Mouse (Mus musculus) heart, adult 18-20 months (tissue): Measurements from ENCODE around the gene Arhgap27. TPM values are rescaled to one million over a fixed set of nuclear protein-coding genes. Genes with fewer than 3 reads are reported as not detected.

Experiments used
- DNase-seq, 2 experiments: peaks; one replicate each; pipeline ENCODE4 v3.0.0; 2021 to 2022; ENCODE audit warnings: mixed read lengths in 1 of 2
- total RNA-seq, 2 experiments: library from RNA; stranded (reverse); gene quantifications; 2 replicates each; pipeline ENCODE4 v1.2.3; 2021

The Arhgap27 gene
- total RNA-seq, 2 experiments from 2014 or later = 15.3 to 20.3 TPM

DNA sequence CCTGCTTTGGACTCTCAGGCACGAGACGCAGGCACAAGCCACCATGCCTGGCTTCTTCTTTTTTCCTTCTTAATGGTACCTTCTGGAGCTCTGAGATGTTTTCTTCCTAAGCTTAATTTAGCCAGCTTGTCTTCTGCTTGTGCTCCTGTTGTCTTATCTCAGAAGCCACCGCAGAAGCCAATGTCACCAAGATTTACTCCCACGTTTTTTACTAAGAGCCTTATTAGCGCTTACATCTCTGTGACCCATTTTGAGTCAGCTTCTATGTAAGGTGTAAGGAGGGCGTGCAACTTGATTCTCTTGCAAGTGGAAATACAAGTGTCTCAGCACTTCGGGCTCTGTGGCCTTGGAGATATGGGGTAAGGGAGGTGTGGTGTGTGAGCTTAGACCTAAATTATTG lies 18.0 kb upstream of the Arhgap27 start:
- DNase-seq = no peak

DNA sequence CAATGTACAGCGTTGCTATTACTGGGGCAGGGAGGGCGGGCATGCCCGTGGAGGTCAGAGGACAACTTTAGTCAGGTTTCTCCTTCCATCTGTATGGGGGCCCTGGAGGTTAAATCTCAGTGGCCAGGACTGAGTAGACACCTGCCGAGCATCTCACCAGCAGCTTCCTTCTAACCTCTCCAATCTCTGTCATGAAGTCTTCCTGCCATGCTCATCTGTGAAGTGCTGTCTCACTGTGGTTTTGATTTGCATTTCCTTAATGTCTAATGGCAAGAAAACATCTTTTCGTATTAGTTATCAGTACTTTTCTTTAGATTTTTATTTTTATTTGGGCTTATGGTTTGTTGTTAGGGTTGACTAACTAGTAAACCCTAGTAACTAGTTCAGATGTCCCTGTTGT lies 17.0 kb upstream of the Arhgap27 start:
- DNase-seq = no peak

DNA sequence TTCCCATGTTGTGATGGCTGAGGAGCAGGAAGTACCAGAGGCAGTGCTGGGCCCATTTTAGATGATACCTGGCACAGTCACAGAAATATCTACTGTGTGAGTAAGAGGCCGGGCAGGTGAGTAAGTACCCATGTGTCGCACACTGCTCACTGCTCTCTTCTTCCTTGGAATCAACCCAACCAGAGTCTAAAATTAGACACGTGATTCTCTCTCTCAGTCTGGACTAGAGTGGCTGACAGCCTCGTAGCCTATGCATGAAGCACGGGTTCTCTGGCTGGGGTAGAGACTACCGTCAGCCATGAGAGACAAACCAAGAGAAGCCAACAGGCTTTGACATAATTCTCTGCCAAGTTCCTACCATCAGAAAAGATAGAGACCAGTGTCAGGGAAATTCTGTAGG lies 14.8 kb upstream of the Arhgap27 start:
- DNase-seq = no peak

DNA sequence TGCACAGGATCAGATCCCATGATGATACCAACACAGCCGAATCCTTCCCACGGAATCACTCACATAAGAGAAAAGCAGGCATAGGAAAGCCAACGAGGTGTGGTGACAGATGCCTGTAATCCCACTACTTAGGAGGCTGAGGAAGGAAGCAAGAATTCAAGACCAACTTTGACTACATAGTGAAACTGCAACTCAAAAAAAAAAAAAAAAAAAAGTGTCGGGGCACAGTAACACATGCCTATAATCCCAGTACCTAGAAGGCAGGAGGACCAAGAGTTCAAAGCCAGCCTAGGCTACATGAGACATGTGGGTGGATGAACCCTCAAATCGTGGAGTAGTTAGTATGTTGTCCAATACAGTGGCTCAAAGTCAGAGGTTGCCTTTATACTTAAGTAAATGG lies 12.3 kb upstream of the Arhgap27 start:
- no peak for DNase-seq

DNA sequence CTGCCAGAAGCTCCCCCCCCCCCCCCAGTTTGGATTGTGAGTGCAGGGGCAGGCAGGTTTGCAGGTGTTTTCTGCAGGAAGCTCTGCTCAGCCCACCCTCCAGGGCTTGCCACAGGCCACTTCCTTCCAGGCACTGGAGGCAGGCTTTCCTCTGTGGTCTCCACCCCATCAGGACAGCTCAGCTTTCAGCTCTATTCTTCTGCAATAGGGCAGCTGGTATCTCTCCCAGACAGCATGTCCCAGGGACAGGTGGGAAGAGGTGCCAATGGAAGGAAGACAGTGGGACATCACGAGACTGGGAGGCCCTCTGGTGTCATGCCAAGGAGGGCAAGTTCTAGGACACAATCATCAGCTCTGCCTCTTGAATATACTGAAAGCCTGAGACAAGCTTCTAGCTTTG lies 11.8 kb upstream of the Arhgap27 start:
- DNase-seq = peak; percentile 44 to 57

DNA sequence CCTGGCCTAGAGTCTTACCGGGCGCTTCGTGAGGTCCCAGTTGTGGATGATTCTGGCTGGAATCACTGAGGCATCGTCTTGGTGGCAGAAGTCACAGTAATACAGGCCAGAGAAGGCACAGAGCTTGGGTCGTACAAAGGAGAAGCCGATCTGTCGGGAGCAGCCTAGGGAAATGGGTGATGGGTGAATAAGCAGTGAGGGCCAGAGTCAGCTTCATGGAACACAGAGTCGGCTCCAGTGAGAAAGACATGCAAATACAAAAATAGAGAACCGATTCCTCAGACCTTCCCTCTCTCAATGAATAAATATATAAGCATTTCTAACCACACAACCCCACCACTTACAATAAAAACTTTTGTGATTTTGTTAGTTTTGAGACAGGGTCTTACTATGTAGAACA lies 10.4 kb upstream of the Arhgap27 start:
- no peak for DNase-seq

DNA sequence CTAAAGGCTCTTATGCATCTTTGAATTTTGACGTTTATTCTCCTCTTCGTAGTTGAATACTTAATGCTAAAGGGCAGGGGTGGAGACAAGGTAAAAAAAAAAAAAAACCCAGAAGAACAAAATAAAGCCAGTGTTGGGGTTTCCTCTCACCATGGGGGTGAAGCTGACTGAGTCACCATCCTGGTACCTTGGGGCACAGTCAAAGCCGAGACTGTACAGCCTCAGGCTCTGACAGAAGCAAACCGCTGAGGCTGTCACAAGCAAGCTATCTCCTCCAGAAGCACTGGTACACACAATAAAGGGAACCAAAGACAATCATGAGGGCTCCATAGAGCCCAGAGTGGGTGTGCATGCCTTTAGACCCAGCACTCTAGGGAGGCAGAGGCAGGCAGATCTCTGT lies 9.1 kb upstream of the Arhgap27 start:
- DNase-seq = no peak

DNA sequence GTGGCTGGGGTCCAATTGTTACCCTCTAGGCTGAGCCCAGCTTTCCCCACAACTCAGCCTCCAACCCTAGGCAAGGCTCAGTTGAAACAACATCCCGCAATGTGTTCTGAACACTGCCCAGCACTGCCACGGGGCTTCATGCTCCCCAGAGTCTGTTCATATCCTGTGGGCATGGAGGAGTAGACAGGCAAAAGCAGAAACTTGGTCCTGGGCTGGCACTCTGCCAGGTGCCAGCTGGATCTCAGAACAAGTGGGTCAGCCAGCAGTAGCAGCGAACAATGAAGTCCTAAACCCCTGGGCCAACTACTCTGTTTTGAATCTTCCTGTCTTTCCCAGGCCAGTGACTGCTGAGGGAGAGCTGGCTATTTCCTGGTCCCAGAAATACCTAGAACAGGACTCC lies 8.6 kb upstream of the Arhgap27 start:
- peak; percentile 45 to 63 for DNase-seq

DNA sequence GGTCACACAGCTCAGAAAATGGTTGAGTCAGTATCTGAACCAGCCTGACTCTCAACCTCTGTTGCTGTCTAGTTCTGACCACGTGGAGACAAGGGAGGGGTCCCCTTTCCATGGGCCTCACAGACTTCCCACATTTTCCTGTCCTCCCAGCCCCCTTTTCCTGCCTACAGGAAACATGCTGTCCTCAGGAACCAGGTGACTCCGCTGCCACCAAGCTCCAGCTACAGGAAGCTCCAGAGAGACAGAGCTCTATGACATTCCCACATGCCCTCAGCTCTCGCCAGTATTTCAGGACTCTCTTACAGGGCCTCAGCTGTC lies 7.7 kb upstream of the Arhgap27 start:
- DNase-seq = peak; percentile 58 to 86

DNA sequence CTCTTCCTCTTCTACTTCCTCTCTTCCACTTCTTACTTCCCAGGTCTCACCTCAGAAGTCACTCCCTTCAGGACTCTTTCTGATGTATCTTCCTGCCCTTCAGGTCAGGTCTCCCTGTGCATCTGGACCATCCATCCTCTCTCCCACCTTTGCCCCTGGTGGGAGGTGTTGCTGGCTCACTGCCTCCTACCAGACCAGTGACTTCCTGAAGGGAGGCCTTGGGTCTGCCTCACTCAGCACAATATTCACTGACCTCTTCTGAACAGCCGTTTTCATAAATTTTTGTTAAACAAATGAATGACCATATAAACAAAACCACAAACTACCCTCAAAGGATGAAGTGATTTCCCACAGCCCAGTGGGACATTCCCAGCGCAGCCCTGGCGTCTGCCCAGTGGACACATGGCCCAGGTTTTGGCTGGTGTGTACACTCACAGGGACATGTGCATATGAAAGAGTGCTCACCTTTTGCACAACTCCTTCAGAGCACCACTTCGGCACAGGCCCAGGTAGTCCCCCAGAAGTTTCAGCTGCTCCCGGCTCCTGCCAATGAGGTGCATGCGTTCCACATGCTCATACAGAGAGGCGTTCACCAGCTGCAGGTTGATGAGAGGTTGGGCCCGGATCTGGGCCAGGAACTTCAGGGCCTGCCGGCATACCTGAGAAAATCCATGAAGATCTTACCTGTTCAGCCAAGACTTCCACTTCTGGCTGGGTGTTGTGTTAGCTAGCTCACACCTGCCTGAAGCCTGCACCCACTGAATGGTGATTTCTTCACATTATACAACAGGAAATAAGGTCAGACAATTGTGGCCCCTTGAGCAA lies 7.1 kb upstream of the Arhgap27 start:
- no peak for DNase-seq

DNA sequence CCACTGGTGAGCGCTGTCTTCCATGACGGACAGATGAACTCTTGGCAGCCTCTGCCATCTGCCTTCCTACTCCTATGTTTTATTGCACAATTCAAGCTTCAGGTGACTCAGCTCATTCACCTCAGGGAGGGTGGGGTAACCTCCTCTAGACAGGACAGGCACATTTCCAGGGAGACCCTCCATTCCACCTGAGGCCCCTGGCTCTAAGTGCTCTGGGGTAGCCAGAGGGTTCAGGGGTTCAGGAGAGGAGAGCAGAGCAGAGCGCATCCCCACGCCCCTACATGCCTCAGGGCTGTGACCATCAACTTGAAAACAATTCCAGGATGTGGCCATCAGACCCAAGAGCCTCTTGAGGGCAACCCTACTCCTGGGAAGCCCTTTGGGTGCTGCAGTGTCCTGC lies 2.0 kb upstream of the Arhgap27 start:
- DNase-seq = no peak

DNA sequence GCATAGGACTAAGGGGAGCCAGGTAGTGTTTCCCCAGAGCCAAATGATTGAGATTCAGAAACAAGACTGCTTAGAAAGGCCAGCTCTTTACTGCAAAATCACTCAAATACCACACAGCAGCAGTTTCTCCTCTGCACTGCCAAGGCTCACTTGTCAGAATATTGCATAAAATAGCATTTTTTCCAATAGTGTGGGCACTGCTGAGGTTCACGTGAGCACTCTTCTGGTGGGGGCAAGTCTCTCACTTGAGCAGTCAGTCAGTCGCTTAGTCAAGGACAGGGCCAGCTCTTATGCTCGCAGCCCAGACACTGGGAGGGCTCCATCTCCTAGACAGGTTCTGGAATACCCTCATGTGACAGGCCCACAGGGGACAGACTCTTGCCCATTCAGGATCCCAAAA lies 1.5 kb upstream of the Arhgap27 start:
- no peak for DNase-seq

DNA sequence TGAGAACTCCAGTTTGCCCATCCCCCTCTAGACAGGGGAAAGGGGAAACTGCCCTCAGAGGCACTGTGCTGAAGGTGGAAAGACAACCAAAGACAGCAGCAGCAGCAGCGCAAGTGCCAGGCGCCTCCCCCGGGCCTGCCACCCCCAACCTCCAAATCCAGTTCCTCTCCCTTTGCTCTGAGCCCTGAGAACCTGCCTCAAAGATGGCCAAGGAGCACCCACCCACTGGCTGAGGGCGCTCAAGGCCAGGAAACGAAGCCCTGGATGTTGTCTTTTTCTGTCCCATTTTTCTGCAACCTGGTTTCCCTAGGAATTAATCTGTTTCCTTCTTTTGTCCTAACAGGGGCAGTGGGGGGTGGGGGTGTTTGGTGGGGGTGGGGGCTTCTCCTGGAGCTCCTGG lies 843 bp upstream of the Arhgap27 start:
- no peak for DNase-seq

DNA sequence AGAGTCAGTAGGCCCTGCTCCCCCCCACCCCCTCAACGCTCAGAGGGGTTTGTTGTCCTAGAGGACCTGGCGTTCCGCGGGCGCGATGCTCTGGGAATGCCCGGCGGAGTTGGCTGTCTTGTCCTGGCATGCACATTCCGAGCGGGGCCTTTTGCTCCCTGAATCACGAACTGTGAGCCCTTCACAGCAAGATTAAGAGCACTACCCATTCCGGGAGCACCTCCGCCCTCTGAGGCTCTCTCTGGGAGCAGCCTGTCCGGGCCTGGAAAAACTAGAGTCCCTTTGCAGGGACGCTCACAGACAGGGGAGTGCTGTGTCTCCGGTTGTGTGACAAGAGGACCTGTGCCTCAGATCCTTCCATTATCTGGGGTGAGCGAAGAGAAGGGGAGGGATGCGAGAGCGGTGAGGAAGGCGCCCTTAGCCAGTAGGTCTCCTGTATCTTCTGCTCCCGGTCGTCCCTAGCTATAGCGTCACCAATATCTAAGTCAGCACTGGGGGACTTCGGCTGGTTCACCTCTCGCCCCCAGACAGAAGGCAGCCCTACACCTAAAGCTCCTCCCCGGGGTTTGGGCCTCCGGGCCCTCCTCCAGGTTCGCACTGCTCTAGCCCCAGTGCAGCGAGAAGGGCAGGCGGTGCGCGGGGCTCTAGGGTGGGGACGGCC lies 841 bp downstream of the Arhgap27 start:
- peak in 1 of 2 experiments; percentile 57 for DNase-seq

DNA sequence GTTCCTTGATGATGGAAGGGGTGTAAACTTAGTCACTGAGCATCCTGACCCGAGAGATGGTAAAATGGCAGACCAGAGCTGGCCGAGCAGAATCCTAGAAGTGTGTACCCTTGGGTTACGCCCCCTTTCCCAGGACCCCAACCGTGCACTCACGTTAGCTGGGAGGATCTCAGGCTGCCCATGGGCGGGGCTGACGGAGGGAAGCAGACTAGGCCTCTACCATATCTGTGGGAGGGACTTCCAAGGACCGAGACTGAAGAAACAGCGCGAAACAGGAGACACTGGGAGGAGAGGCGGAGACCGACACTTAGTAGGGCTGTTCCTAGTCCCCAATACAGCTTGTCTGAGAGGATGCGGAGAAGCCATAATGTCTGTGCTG lies 1.4 kb downstream of the Arhgap27 start:
- peak; percentile 55 to 57 for DNase-seq

DNA sequence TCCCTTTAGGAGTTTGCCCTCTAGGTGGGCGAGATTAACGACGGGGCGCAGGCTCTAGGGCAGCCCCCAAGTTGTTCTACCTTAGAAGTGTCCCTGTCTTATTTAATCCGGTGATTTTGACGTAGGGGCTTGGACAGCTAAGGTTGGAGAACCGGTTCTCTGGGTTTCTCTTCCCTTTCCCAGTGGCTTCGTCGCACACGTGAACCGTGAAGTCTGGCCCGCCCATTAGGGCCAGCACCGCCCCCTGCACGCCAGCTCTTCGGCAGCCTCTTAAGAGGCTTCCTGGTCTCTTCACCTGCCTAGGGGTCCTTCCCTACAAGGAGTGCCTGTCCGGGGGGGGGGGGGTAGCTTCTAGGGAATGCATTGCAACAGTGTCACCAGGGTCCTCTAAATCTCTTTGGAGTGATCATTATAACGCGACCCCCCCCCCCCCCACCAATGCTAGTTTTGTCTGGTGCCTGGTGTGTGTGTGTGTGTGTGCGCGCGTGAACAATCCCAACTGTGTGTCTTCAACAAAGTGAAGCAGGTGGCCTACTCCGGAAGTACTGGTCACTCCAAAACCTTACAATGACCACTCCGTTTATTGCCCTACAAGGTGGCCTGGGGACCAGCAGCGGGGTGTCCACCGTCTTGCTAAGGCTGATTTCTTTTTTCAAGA lies 2.0 kb downstream of the Arhgap27 start:
- peak in 1 of 2 experiments; percentile 40 for DNase-seq

DNA sequence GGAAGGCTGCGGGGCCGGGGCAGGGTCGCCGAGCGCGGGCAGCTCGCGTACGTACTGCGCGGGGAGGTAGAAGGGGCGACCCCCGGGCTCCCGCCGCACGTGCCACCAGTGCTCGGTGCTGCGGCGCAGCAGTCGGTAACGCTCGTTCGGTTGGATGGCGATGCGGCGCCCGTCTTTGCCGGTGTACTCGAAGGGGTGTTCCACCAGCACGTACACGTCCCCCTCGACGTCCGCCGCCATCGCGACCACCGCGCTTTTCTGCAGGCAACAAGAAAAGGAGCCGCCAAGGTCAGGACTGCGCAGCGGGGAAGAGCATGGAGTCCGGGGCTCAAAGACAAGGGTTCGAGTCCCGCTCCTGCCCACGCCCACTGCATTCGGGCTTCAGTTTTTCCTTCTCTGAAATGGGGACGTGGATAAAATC lies 2.8 kb downstream of the Arhgap27 start:
- DNase-seq = no peak

DNA sequence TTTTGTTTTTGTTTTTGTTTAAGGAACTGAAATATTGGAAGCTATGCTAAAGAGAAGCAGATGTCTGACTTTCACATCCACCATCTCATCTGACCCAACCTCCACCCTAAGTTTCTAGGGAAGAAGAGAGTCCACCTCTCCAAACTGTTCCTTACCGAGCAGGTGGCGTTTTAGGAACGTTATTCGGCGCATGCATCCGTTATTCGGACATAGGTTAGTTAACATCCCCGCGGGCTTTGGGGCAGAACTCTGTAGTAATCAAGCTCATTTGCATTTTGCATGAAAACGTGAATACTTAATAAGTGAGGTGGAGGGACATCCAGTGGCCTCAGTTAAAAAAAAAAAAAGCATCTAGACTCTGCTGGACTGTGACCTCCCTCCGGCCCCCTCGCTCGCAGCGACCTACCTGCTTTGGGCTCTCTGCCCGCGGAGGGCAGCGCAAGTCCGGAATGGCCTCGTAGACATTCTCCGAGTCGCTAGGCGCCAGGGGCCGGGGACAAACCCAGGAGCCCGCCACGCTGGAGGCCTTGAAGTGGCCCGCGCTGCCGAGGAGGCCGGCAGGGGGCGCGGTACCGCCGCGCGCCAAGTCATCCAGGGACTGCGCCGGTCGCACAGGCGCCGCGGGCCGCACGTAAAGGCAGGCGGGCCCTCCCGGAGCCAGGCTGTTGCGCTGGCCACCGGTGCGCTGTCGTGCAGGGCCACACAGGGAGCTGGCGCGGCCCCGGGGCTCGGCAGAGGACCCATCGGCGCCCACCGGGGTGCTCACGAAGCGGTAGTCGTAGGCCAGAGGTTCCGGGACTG lies 3.5 kb downstream of the Arhgap27 start:
- DNase-seq = peak; percentile 90

DNA sequence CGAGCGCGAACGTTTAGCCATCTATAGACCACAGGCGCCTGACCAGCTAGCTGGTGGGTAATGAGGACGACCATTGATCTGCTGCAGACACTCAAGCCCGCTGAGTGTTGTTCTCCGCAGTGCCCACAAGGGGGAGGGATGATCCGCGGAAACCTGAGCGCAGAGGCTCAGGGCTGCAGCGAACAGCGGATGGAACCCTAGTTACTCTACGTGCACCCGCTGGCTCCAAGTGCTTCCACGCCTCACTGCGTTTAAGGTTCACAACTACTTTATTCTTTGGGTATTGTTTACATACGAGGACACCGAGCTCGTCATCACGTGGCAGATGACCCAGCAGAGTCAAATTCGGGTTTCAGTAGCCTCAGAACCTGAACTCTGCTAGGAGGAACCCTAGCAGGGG lies 4.4 kb downstream of the Arhgap27 start:
- peak; percentile 79 to 84 for DNase-seq

DNA sequence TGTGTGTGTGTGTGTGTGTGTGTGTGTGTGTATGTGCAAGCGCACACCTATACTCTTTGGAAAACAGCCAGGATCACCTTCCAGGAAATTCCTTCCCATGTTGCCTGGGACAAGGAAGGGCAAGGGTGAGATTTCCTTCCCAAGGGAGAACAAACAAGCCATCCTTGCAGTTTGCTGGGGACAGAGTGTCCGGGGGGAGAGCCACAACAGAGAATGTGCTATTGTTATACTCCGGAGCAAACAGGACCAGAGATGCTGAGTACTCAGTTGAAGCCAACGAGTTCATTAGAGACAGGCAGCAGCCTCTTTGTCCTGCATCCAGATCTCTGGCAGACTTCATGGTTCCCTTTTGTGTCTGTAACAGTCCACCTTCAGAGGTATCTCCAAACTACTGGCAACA lies 5.2 kb downstream of the Arhgap27 start:
- peak; percentile 52 to 82 for DNase-seq

DNA sequence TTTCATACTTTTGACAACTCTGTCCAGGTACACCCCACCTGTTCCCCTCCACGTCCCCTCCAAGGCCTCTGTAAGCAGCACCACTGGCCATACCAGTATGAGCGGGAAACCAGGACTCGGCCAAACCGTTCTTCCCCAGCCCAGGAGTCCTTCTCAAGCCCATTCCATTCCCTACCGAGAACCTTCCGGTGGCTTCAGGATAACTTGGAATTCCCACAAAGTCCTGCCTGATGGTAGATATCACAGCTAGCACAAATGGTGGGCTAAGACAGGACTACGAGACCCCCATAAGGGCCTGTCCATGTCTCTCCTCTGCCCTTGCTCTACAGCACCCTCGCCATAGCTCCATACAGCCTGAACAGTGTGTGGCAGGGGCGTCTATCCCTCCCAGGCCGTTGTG lies 5.8 kb downstream of the Arhgap27 start:
- DNase-seq = no peak

DNA sequence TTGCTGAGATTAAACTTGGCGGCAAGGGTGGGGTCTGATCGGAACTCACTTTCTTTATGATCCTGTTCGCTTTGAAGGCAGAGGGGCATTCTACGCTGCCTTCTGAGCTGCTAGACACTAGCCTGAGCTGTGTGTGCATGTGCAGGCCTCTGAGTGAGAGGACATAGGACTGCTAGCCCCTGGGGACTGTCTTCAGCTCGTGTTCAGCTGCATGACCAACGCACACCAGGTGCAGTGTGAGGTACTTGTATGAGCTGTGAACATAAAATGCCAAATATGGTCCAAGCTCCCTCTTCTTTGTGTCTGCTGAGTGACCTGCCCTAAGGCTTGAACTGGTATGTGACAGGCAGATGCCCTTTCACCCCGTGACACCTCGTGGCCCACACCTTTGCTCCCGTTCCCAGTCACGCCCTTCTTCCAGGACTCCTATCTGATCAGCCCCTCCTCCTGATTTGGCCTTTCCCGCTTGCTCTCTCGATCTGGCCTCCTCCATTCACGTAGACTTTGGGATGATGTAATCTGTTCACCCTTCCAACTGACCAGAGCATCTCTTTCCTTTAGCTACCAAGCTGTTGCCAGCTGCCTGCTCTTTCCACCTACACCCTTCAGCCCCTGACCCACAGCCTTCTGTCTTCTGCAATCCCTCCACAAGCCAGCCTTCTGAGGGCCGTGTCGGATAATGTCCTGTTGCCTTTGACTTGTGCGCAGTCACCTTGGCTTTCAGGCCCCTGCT lies 6.4 kb downstream of the Arhgap27 start:
- DNase-seq = no peak
